Mouse (Mus musculus) kidney, adult 2 months (tissue): Measurements from ENCODE around the gene Ubap2l. TPM values are rescaled to one million over a fixed set of nuclear protein-coding genes. Genes with fewer than 3 reads are reported as not detected.
A peak's percentile ranks its signal among the peaks of the same experiment; 100 is the strongest.

ENCODE experiments used
- DNase-seq: peaks from one replicate; pipeline ENCODE4 v3.0.0; 2021
- H3K27ac ChIP-seq: fragments of 200-500 bp; 2 replicates; pipeline ENCODE4 v1.5.1; 2012; ENCODE audit warnings: low read depth, low read length, control low read depth, inconsistent platforms; ENCODE audit not compliant: insufficient read depth
- H3K27me3 ChIP-seq: fragments of 200-500 bp; replicated peaks from 2 replicates; pipeline ENCODE4 v1.6.1; 2012; ENCODE audit warnings: mild to moderate bottlenecking, moderate library complexity, low read length, inconsistent platforms; ENCODE audit not compliant: control insufficient read depth, insufficient read depth
- H3K36me3 ChIP-seq: fragments of 200-500 bp; 2 replicates; pipeline ENCODE4 v1.6.1; 2012; ENCODE audit warnings: mild to moderate bottlenecking, moderate library complexity, low read length, inconsistent platforms; ENCODE audit not compliant: control insufficient read depth, insufficient read depth
- H3K4me1 ChIP-seq: fragments of 200-500 bp; 2 replicates; pipeline ENCODE4 v1.6.1; 2011; ENCODE audit warnings: low read length; ENCODE audit not compliant: control insufficient read depth, insufficient read depth
- H3K4me3 ChIP-seq: fragments of 200-500 bp; 2 replicates; pipeline ENCODE4 v1.5.1; 2011; ENCODE audit warnings: mild to moderate bottlenecking, low read depth, low read length, control low read depth; ENCODE audit not compliant: insufficient read depth
- CTCF ChIP-seq: fragments of 200-500 bp; conservative IDR thresholded peaks from 2 replicates; pipeline ENCODE4 v1.5.1; 2011; ENCODE audit warnings: low read depth, mild to moderate bottlenecking, control low read depth, low read length, moderate library complexity, mixed read lengths; ENCODE audit not compliant: insufficient read depth, insufficient read length
- POLR2A ChIP-seq: fragments of 200-500 bp; IDR thresholded peaks from one replicate; pipeline ENCODE4 v1.6.1; 2011; ENCODE audit warnings: low read depth, low read length, control low read depth
- WGBS: fragments of 180-500 bp; shearing (Covaris S2); methylation state at CpG from one replicate; pipeline ENCODE4 v1.1.7; 2018; 5-methylcytosine and 5-hydroxymethylcytosine counted together
- polyA plus RNA-seq: library from polyadenylated mRNA; depleted of rRNA; stranded (reverse); fragments of >200 nt; gene quantifications from 2 replicates; pipeline ENCODE4 v1.2.3, GENCODE M21; 2012

The Ubap2l gene
- polyA plus RNA-seq, 1 experiment: 108 TPM

DNA sequence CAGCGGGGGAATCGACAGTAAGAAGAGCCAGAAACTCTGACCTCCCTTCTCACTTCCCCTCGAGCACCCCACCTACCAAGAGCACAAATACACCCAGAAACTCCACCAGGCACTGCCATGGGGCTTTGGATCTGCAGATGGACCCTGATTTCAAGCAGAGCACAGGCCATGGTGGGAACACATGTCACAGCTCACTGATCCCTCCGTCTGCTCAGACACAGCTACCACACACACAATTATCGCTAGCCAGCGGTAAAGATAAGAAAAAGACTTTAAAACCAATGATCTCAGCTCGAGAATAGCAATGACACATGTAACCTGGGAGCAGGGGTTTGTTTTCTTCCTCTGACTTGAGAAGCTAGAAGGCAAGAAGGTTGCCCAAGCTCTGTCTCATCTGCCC, 83.9 kb downstream of the Ubap2l start:
- 59% methylated on average over 7 of the region's 7 CpGs for WGBS
- DNase-seq: no peak
- TF ChIP-seq POLR2A: no peak
- TF ChIP-seq CTCF: no peak

GRCm38 (mm10) chr3:89966946-89967345, 85.5 kb downstream of the Ubap2l start:
- Histone ChIP-seq H3K4me1 (no peaks in the 10 kb centered on the region; the same call in 1 of the 2 replicates), H3K4me3 (no peak overlapping the region), H3K27ac (no peak overlapping the region), H3K36me3 (no peaks in the 10 kb centered on the region), H3K27me3 (no peaks in the 10 kb centered on the region)
- TF ChIP-seq CTCF: peak; percentile 33
- no peak for TF ChIP-seq POLR2A
- DNase-seq: peak; percentile 14
- WGBS: 74% methylated on average over 4 of the region's 4 CpGs

More for the DNA sequence above, 83.9 kb downstream of the Ubap2l start:
- no peaks in the 10 kb centered on the region for H3K36me3 ChIP-seq
- no peaks in the 10 kb centered on the region for H3K4me1 ChIP-seq
- no peak overlapping the region for H3K27ac ChIP-seq
- H3K27me3 ChIP-seq: no peaks in the 10 kb centered on the region
- H3K4me3 ChIP-seq: no peak overlapping the region

GRCm38 (mm10) chr3:89965972-89966371, 86.5 kb downstream of the Ubap2l start:
- WGBS: 89% methylated on average over 5 of the region's 5 CpGs
- no peak for DNase-seq
- H3K27me3 ChIP-seq: no peaks in the 10 kb centered on the region
- no peak overlapping the region for H3K27ac ChIP-seq
- no peaks in the 10 kb centered on the region for H3K36me3 ChIP-seq
- H3K4me3 ChIP-seq: no peak overlapping the region
- H3K4me1 ChIP-seq: no peaks in the 10 kb centered on the region; the same call in 1 of the 2 replicates
- no peak for TF ChIP-seq POLR2A
- no peak for TF ChIP-seq CTCF

- DNase-seq: no peak
- Histone ChIP-seq H3K27me3 (no peaks in the 10 kb centered on the region), H3K4me3 (no peak overlapping the region), H3K4me1 (no peaks in the 10 kb centered on the region; the same call in 1 of the 2 replicates), H3K27ac (no peak overlapping the region), H3K36me3 (no peaks in the 10 kb centered on the region)
- TF ChIP-seq POLR2A (no peak), CTCF (no peak)
- WGBS: 94% methylated on average over 8 of the region's 8 CpGs
Measured at GRCm38 (mm10) chr3:89965557-89965956, 86.9 kb downstream of the Ubap2l start.

GRCm38 (mm10) chr3:89963926-89964739, 88.3 kb downstream of the Ubap2l start:
- 20% methylated on average over 22 of the region's 22 CpGs for WGBS
- H3K27me3 ChIP-seq: no peaks in the 10 kb centered on the region
- DNase-seq: peak; percentile 65
- H3K36me3 ChIP-seq: no peaks in the 10 kb centered on the region
- peak overlapping the region; percentile 61 for H3K4me3 ChIP-seq
- no peak for TF ChIP-seq POLR2A
- TF ChIP-seq CTCF: peak; percentile 66
- H3K4me1 ChIP-seq: no peaks in the 10 kb centered on the region; the same call in 1 of the 2 replicates
- H3K27ac ChIP-seq: peak overlapping the region; percentile 36

DNA sequence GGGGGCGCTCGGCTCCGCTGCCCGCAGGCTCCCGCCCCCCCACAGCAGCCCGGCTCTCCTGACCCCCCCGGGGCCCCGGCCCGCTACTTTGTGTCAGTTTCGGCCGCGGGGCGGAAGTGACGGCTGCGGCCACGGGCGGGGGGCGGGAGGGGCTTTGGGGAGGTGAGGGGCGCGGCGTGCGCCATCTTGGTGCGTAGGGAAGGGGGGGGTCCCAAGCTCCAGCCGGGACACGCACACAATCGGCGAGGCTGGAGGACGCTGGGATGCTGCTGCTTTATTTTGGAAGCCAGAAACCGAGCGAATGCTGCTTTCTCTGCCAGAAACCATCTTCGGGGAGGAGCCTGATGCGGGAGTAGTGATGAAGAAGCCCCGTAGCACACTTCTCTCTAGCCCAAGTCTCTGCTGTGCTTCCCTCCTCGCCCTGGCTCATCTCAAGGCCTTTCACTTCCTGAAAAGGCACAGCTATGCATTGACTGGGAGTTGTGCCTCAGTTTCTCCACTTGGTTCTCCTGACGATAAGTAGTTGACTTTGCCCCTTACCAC, 89.1 kb downstream of the Ubap2l start, which contains the start of gene Atp8b2:
Atp8b2 (minus strand) TSS at position 288 of the 543 bp plus-strand sequence.
- TF ChIP-seq POLR2A: peak; percentile 43
- no peak for TF ChIP-seq CTCF
- Histone ChIP-seq H3K4me1 (no peaks in the 10 kb centered on the region; the same call in 1 of the 2 replicates), H3K27ac (peak within 1 kb of the TSS; percentile 72), H3K4me3 (peak within 1 kb of the TSS; percentile 61), H3K36me3 (no peaks in the 10 kb centered on the region), H3K27me3 (no peaks in the 10 kb centered on the region)
- 1% methylated on average over 31 of the region's 35 CpGs for WGBS
- peak; percentile 56 for DNase-seq

GRCm38 (mm10) chr3:89962751-89963220, 89.6 kb downstream of the Ubap2l start:
- Histone ChIP-seq H3K36me3 (no peaks in the 10 kb centered on the region), H3K4me3 (peak overlapping the region; percentile 61), H3K4me1 (no peaks in the 10 kb centered on the region; the same call in 1 of the 2 replicates), H3K27ac (peak overlapping the region; percentile 72), H3K27me3 (no peaks in the 10 kb centered on the region)
- under 1% methylated on average over 30 of the region's 30 CpGs for WGBS
- TF ChIP-seq CTCF: no peak
- TF ChIP-seq POLR2A: no peak
- peak; percentile 10 for DNase-seq
